Mouse (Mus musculus) kidney, adult 2 months (tissue): ENCODE data around the gene Rwdd4a.

Experiments used
- CTCF ChIP-seq: fragments of 200-500 bp; conservative IDR thresholded peaks from 2 replicates; pipeline ENCODE4 v1.5.1; 2011; ENCODE audit warnings: low read depth, mild to moderate bottlenecking, control low read depth, low read length, moderate library complexity, mixed read lengths; ENCODE audit not compliant: insufficient read depth, insufficient read length
- POLR2A ChIP-seq: fragments of 200-500 bp; IDR thresholded peaks from one replicate; pipeline ENCODE4 v1.6.1; 2011; ENCODE audit warnings: low read depth, low read length, control low read depth

GRCm38 (mm10) chr8:47533344-47534125 lies at the start of gene Rwdd4a, which contains the start of gene Trappc11:
- TF ChIP-seq CTCF (no peak), POLR2A (peak; percentile 16)
